Mouse (Mus musculus): ENCODE measurements around the gene Tnfsf15.

The Tnfsf15 gene

GRCm38 (mm10) chr4:63744693-63745171 is at the start of gene Tnfsf15:
Gene Tnfsf15 (minus strand): TSS chr4:63745113.
- DNase-seq (ENCODE audit: low read depth, low spot score) = no peak

- no peak for DNase-seq (ENCODE audit: low read depth, low spot score)
Observed at GRCm38 (mm10) chr4:63792328-63792727, 47.4 kb upstream of the Tnfsf15 start.

DNA sequence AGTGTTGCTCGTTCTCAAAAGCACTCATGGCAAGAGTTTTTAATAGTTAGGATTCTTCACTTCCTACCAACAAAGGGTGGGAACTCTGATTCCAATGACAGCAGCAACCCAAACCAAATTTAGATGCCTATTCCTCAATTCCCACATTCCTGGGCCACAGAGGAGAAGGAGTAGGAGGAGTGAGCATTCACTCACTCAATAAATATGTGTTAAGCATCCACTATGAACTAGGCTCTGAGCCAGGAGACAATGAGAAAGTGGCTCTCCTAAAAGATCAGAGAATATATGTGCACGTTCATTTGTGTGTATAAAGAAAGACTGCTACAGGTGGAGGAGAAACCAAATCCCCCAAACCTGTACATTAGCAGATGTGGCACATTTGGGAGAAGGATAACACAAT is 40.6 kb upstream of the Tnfsf15 start:
- no peak for DNase-seq (ENCODE audit: low read depth, low spot score)

DNA sequence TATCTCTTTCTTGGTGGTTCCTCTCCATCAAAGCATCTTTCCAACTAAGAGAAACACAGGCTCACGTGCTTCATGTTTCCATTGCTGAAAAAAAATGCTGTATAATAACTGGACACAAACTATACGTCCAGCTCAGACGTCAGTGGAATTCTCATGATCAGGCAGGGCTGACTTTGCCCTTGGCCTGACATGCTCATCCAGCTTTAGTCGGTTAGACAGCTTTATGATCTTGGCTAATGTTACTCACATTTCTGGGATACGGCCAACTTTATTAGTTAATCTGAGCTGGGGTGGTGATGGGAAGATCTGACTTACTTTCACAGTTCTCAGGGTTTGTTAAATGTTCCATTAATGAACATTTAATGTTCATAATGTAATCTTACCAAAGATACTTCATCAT is 38.9 kb upstream of the Tnfsf15 start:
- no peak for DNase-seq (ENCODE audit: low read depth, low spot score)

DNA sequence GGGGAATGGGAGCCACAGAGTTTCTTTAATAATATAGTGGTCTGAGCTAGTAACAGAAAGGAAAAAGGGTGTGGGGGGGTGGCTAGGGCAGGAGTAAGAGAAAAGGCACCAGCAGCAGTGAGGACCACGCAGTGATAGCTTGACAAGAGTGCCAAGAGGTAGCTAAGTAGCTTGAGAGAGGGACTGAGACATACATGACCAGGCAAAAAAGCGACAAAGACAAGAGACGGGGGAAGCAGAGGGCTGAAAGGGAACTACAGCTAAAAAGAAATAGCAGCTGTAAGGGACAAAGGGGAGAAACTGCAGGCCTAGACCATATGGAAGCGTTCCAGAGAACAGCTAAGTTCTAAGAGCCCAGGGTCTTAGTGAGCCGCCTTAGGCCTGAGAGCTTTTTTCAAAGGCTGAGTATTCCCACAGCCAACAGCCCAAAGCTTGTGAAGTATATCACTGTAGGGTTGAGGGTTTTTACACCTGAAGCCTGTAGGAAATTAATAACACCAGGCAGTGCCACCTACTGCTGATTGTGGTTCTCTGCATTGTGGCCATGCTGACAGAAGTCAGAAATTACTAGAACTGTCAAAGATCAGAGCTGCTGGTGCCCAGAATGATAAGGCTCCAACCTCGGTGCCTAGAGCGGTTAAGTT is 38.2 kb upstream of the Tnfsf15 start:
- DNase-seq (ENCODE audit: low read depth, low spot score) = no peak

DNA sequence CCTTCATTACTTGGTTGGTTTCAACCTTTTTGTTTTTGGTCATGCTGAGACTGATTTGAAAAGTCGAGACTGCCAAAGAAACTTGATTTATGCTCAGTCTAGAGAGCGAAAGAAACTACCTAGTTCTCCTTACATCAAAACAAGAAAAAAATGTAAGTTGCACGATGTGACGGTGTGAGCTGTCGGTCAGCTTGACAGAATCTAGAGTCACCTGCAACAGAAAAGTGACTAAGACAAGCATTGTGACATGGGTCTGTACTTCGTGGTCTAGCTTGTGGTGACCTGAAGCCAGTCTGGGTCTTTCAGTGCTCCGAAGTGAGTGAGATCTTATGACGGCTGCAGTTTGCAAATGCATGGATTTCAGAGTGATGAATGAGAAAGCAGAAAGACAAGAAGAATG is 32.3 kb upstream of the Tnfsf15 start:
- DNase-seq (ENCODE audit: low read depth, low spot score) = no peak

DNA sequence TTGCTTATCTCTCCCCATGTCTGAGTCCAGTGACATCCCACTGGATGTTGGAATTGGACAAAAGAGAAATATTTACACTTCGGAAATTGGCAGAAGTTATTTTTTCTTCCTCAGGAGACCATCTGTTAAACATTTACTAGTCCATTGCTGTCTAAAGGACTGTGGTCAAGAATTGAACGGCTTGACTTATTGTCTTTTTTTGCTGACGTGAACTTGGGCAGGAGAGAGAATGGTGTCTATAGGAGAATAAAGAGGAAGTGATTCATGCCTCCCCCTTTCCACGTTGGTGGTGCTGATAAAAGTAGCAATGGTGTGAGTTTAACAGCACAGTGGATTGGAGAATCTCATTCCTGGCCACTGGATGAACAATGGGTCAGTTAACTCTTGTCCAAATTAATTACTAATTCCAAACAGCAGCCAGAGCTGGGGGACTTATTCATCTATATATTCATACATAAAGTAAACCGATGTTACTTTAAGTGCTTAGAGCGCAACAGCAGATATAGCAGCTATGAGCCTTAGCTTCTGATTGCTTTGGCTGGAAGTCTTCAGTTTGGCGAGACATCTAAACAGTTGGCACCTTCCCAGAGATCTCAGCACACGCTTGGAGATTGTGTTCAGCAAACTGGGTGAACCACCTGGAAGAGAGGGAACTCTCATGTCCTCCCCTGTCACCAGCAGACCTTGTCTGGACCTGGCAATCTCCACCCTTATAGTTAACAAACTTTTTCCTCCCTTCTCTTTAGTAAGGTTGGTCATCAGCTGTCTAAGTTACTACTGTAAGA is 28.6 kb upstream of the Tnfsf15 start:
- no peak for DNase-seq (ENCODE audit: low read depth, low spot score)

- no peak for DNase-seq (ENCODE audit: low read depth, low spot score)
Observed at GRCm38 (mm10) chr4:63772514-63772913, 27.6 kb upstream of the Tnfsf15 start.

GRCm38 (mm10) chr4:63771291-63771690 is 26.4 kb upstream of the Tnfsf15 start:
- DNase-seq (ENCODE audit: low read depth, low spot score) = no peak

DNA sequence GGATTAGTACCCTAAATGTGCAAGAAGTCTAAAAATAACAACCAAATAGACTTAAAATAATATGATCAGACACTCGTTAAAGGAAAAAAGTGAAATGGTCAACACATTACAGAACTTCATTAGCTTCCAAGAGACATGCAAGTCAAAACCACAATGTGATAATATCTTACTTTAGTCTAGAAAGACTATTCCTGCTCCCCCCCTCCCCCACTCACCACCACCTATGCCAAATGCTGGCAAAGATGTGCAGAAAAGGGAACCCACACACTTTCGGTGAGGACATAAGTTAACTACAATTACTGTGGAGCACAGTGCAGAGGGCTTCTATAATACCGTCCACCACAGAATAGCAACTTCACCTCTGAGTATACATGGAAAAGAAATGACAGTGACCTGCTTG is 24.2 kb upstream of the Tnfsf15 start:
- DNase-seq (ENCODE audit: low read depth, low spot score) = no peak

GRCm38 (mm10) chr4:63765050-63765449 is 20.1 kb upstream of the Tnfsf15 start:
- no peak for DNase-seq (ENCODE audit: low read depth, low spot score)

DNA sequence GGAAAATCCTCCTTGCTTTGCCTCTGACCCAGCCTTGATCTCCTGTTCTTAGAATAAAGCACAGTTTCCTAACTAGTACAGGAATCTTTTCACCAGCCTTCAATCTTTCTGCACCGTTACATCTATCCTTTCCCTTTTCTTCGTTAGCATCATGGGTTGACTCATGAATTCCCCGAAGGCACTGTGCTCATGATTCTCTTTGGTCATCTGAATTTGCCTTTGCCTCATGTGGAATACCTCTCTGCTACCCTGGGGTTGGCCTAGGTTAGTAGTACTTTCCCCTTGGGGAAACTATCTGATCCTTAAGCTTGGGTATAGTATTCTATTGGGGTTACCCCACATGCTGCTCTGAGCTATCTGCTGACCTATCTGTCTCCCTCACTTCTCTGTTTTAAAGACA is 15.0 kb upstream of the Tnfsf15 start:
- DNase-seq (ENCODE audit: low read depth, low spot score) = no peak

DNA sequence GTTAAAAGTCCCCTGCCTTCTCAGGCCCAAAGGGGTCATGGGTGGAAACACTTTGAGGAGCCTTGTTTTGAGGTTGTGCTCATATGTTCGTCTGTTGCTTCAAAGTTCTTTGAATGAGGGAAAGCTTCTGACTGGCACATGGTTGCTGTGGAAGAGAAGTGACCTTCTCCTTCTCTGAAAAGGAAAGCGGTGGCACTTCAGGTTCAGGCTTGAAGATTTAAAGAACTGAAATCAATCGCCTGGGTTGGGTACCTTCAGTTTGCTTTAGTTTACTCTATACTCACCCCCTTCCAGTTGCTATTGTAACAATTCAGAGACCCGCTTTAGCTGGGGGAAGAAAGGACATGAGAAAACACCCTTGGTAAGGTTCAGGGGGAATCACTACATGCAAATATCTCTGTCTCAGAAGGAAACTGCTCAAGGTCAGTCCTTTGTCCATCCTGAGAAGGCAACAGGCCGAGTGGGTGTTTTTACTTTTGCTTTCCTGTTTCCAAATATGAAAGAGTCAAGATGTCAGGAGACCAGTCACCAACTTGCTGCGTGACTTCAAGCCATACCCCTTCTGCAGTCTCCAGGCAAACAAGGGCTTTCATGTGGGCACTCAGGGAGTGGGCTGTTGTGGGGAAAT is 12.7 kb upstream of the Tnfsf15 start:
- no peak for DNase-seq (ENCODE audit: low read depth, low spot score)

DNA sequence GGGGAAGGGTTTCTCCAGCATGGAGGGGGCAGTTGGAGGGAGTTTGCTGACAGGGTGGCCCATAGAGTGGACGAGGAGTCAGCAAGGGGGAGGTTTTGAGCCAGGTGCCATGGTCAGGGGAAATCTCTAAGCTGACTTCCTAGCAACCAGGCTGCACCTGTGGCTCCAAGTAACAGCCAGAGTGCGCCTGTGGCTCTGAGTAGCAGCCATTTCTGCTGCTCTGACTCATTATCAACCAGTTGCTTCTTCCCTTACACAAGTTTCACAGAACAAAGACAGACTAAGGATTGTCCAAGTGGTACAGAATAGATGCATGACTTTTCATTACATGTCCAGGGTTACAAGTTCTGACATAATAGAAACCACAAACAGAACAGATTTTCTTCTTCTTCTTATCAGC is 11.2 kb upstream of the Tnfsf15 start:
- no peak for DNase-seq (ENCODE audit: low read depth, low spot score)

GRCm38 (mm10) chr4:63754467-63755020 is 9.6 kb upstream of the Tnfsf15 start:
- DNase-seq (ENCODE audit: low read depth, low spot score) = no peak

- no peak for DNase-seq (ENCODE audit: low read depth, low spot score)
Observed at GRCm38 (mm10) chr4:63753855-63754254, 8.9 kb upstream of the Tnfsf15 start.

GRCm38 (mm10) chr4:63752687-63753523 is 8.0 kb upstream of the Tnfsf15 start:
- no peak for DNase-seq (ENCODE audit: low read depth, low spot score)

DNA sequence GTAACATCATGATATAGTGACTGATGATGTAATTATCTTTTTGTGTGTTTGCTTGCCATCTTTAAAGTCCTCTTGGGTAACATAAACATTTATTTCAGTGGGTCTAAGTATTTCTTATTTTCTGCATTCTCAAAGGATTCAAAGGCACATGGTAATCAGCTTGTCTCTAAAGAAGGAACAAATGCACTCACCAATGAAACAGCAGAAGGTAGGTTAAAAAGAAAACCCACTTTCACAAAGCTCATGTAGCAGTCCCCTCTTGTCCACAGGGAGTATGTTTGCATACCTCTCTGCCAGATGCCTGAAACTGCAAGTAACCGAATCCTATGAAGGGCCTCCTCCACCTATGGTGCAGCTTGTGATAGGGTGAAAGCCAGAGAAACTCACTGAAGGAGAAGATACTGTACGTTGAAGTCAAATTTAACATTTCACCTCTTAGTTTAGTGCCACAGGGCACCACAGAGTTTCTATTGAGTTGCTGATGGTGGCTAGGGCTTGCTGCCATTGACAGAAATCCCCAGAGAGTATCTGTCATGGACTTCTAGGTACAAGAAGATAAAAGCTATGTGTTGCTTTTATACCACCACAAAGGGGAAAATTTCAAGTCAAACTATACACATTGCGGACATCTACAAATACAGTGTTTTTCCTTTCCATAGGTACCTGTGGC is 3.3 kb upstream of the Tnfsf15 start:
- DNase-seq (ENCODE audit: low read depth, low spot score) = no peak

GRCm38 (mm10) chr4:63745271-63745670 is 358 bp upstream of the Tnfsf15 start:
- DNase-seq (ENCODE audit: low read depth, low spot score) = no peak

GRCm38 (mm10) chr4:63743660-63744059 is 1.3 kb downstream of the Tnfsf15 start:
- no peak for DNase-seq (ENCODE audit: low read depth, low spot score)

Measured in brain, embryonic 18.5 days (tissue).